Mouse (Mus musculus) adrenal gland, adult 10 weeks (tissue): ENCODE data around the gene Vip. TPM values are rescaled to one million over a fixed set of nuclear protein-coding genes. Genes with fewer than 3 reads are reported as not detected.

Source experiments
- polyA plus RNA-seq: library from polyadenylated mRNA; stranded (reverse); fragments of 350-450 nt; fragmentation: Illumina TruSeq; extraction: RNeasy Lipid Tissue Mini Kit (QIAGEN cat#74804); gene quantifications from one replicate; pipeline ENCODE4 v1.2.3, GENCODE M21; 2014; ENCODE audit warnings: low read depth, low replicate concordance

The Vip gene
- polyA plus RNA-seq, result 7.2 TPM

DNA sequence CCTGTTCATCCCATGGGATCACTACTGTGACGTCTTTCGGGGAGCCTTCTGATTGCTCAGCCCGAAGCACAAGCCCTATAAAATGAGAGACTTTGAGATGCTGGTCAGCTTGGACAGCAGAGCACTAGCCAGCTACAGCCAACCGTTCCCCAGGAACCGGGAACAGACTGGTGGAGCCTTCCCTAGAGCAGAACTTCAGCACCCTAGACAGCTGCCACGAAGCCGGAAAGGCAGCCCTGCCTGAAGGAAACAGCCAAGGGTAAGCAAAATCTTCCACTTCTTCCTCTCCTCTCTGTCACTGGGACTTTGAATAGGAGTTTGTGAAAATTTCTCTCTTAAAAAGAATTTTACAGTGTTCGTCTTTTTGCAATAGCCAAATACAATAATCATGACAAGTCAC is at the start of gene Vip:
Vip (plus strand) TSS at position 107 of the 400 bp plus-strand sequence.

DNA sequence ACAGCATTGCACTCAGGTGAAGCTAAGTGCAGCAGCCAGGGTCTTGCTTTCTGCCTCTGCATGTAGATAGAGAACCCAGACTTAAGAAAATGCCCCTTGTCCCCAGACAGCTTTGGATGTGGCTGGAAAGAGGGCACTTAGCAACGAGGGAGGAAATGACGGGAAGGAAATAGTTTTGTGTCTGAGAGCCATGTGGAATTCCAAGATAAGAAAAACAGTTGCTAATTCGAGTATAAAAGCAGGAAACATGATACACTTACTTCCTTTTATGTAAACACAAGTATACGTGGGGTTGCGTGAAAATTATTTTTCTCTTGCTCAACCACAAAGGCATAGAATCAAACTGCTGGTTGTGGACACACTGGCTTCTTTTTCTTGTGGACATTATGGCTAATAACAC is 45.6 kb upstream of the Vip start, which contains the start of gene Myct1:
Myct1 (plus strand) TSS at position 312 of the 400 bp plus-strand sequence.

Other genes starting within 250 kb of the Vip start
- gene Syne1, start 87.7 kb upstream of the Vip start, polyA plus RNA-seq, result 11.8 TPM
- gene Myct1, start 45.4 kb upstream of the Vip start, polyA plus RNA-seq, result 15.2 TPM
- gene Fbxo5, start 166.4 kb downstream of the Vip start, polyA plus RNA-seq, result 11.3 TPM
- 41.7 TPM for gene Mtrf1l, start 184.7 kb downstream of the Vip start, polyA plus RNA-seq